Mouse (Mus musculus): ENCODE data around the gene Gcm1. TPM values are rescaled to one million over a fixed set of nuclear protein-coding genes. Genes with fewer than 3 reads are reported as not detected.

The Gcm1 gene
- polyA plus RNA-seq, 2 experiments: not detected

DNA sequence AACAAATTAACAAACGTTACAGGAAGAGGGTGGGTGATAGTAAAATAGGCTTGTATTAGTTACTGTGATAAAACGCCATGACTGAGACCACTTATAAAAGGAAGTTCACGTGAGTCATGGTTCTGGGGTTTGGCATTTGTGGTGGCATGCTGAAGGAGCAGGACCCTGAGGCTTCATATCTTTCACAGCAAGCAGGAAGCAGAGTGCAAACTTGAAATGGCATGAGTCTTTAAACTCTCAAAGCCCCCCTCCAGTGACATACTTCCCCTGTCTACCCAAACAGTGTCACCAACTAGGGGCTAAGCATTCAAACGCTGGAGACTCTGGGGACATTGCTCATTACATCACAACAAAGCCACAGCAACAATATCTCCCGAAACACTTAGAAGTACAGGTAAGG is 49.2 kb downstream of the Gcm1 start:
- peaks cover 78% of the 10 kb centered on the region for H3K36me3 ChIP-seq (replicated peaks; ENCODE audit: control insufficient read depth, insufficient read depth, low read depth)
- no peak overlapping the region for H3K4me2 ChIP-seq (ENCODE audit: low read depth)
- H3K27me3 ChIP-seq (ENCODE audit: control insufficient read depth, insufficient read depth, low read length): no peaks in the 10 kb centered on the region
- H3K27ac ChIP-seq: no peak overlapping the region
- WGBS (ENCODE audit: insufficient replicate concordance): 16% methylated on average over 5 of the region's 5 CpGs
- H3K9me3 ChIP-seq (ENCODE audit: control insufficient read depth, low read length): peaks cover 7% of the 10 kb centered on the region
- H3K4me1 ChIP-seq (replicated peaks; ENCODE audit: control insufficient read depth in 2 of 2, insufficient read depth in 2 of 2, low read length in 1 of 2): peaks cover 21 to 23% of the 10 kb centered on the region in 2 experiments
- DNase-seq (ENCODE audit: low read depth in 3 of 3, low spot score in 3 of 3) (no peak), ATAC-seq (ENCODE audit: insufficient read depth) (no peak)
- TF ChIP-seq CTCF (IDR thresholded peaks at IDR 0.05; ENCODE audit: low read depth) (no peak), EP300 (IDR thresholded peaks at IDR 0.05; ENCODE audit: low read depth) (no peak)
- no peak overlapping the region for H3K4me3 ChIP-seq (ENCODE audit: insufficient read depth in 1 of 2, low read depth in 2 of 2, low read length in 2 of 2)
- H3K9ac ChIP-seq (replicated peaks): no peak overlapping the region

DNA sequence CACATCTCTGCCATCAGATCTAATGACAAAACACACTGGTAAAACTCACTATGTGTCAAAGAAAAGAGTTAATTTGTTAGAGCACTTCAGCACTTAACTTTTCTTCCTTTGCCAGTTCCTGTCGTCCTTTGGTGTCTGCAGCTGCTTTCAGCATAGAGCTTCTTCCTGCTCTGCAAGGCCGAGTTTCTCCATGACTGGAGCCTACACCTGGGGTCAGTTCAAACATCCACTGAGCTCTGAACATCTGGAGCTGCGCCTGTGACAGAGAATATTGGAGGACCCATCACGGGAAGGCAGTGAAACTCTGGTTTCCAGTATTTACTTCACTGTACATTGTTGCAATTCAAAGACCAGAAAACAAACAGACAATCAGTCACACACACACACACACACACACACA is 49.7 kb downstream of the Gcm1 start:
- H3K4me2 ChIP-seq (ENCODE audit: low read depth): no peak overlapping the region
- H3K36me3 ChIP-seq (replicated peaks; ENCODE audit: control insufficient read depth, insufficient read depth, low read depth): peaks cover 74% of the 10 kb centered on the region
- no peaks in the 10 kb centered on the region for H3K27me3 ChIP-seq (ENCODE audit: control insufficient read depth, insufficient read depth, low read length)
- DNase-seq (ENCODE audit: low read depth in 3 of 3, low spot score in 3 of 3) (no peak), ATAC-seq (ENCODE audit: insufficient read depth) (no peak)
- H3K9me3 ChIP-seq (ENCODE audit: control insufficient read depth, low read length): peaks cover 7% of the 10 kb centered on the region
- no peak overlapping the region for H3K4me3 ChIP-seq (ENCODE audit: insufficient read depth in 1 of 2, low read depth in 2 of 2, low read length in 2 of 2)
- 37% methylated on average over 4 of the region's 4 CpGs for WGBS (ENCODE audit: insufficient replicate concordance)
- TF ChIP-seq EP300 (IDR thresholded peaks at IDR 0.05; ENCODE audit: low read depth) (no peak), CTCF (IDR thresholded peaks at IDR 0.05; ENCODE audit: low read depth) (no peak)
- H3K9ac ChIP-seq (replicated peaks): no peak overlapping the region
- H3K27ac ChIP-seq: no peak overlapping the region
- H3K4me1 ChIP-seq (replicated peaks; ENCODE audit: control insufficient read depth in 2 of 2, insufficient read depth in 2 of 2, low read length in 1 of 2): peaks cover 25 to 27% of the 10 kb centered on the region in 2 experiments

DNA sequence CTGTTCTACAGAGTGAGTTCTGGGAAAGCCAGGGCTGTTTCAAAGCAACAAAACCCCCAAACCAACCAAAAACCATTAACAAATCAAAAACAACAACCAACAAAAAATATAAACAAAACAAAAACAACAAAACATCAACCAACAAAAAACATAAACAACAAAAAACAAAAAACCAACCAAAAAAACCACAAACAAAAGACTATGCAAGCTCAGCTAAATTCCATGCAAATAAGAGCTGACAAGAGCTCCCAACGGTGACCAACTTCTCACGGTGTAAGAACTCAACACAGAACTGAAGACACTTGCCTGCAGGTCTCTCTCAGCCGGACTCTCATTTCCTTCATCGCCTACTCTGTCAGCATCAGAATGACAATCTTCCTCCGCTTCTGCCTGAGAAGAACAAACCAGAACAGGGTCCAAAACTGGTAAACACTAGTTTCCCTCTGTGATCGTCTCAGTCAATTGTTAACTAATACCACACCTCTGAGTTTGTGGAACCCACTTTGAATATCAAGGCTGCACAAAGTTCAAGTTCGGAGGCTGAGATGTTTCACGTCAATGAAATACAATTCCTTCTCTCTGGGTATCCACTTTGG is 52.3 kb downstream of the Gcm1 start:
- Histone ChIP-seq H3K27me3 (ENCODE audit: control insufficient read depth, insufficient read depth, low read length) (no peaks in the 10 kb centered on the region), H3K27ac (peak overlapping the region; percentile 97), H3K36me3 (replicated peaks; ENCODE audit: control insufficient read depth, insufficient read depth, low read depth) (peaks cover 48% of the 10 kb centered on the region), H3K9me3 (ENCODE audit: control insufficient read depth, low read length) (no peaks in the 10 kb centered on the region), H3K4me2 (ENCODE audit: low read depth) (peak overlapping the region; percentile 85), H3K9ac (replicated peaks) (peak overlapping the region; percentile 19; the same call in 1 of the 2 replicates), H3K4me1 (replicated peaks; ENCODE audit: control insufficient read depth in 2 of 2, insufficient read depth in 2 of 2, low read length in 1 of 2) (peaks cover 31 to 32% of the 10 kb centered on the region in 2 experiments), H3K4me3 (ENCODE audit: insufficient read depth in 1 of 2, low read depth in 2 of 2, low read length in 2 of 2) (peak overlapping the region; percentile 22 to 81; a peak in 2 of 4 replicates)
- WGBS (ENCODE audit: insufficient replicate concordance): 79% methylated on average over 8 of the region's 8 CpGs
- no peak for DNase-seq (ENCODE audit: low read depth in 3 of 3, low spot score in 3 of 3)
- TF ChIP-seq EP300 (IDR thresholded peaks at IDR 0.05; ENCODE audit: low read depth) (no peak), CTCF (IDR thresholded peaks at IDR 0.05; ENCODE audit: low read depth) (no peak)
- no peak for ATAC-seq (ENCODE audit: insufficient read depth)

DNA sequence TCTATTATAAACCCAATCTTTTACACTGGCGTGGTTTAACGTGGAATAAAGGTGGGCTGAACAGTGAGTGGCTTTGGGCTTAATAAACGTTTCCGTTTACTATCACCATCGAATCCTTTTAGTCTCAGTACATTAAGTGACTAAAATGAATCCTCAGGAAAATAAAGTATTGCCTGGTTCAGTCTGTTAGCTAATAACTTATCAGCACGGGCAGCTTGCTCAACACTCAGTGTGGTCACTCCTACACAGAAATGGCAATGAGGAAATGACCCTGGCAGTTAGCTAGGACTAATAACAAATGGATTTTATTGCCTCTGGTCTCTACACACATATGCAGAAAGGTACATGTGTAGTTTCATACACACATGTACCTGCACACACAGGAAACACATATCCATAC is 53.2 kb downstream of the Gcm1 start:
- no peaks in the 10 kb centered on the region for H3K9me3 ChIP-seq (ENCODE audit: control insufficient read depth, low read length)
- H3K4me1 ChIP-seq (replicated peaks; ENCODE audit: control insufficient read depth in 2 of 2, insufficient read depth in 2 of 2, low read length in 1 of 2): peaks cover 34 to 35% of the 10 kb centered on the region in 2 experiments
- H3K27me3 ChIP-seq (ENCODE audit: control insufficient read depth, insufficient read depth, low read length): no peaks in the 10 kb centered on the region
- peak in 2 of 3 experiments; percentile 58 to 66 for DNase-seq (ENCODE audit: low read depth in 3 of 3, low spot score in 3 of 3)
- peak; percentile 64; the same call in 1 of the 2 replicates for TF ChIP-seq EP300 (IDR thresholded peaks at IDR 0.05; ENCODE audit: low read depth)
- no peak for TF ChIP-seq CTCF (IDR thresholded peaks at IDR 0.05; ENCODE audit: low read depth)
- peak; percentile 29 for ATAC-seq (ENCODE audit: insufficient read depth)
- H3K4me2 ChIP-seq (ENCODE audit: low read depth): peak overlapping the region; percentile 85
- peak overlapping the region; percentile 98 for H3K9ac ChIP-seq (replicated peaks)
- H3K27ac ChIP-seq: peak overlapping the region; percentile 97
- 10% methylated on average over 6 of the region's 6 CpGs for WGBS (ENCODE audit: insufficient replicate concordance)
- peak overlapping the region; percentile 50 to 81 for H3K4me3 ChIP-seq (ENCODE audit: insufficient read depth in 1 of 2, low read depth in 2 of 2, low read length in 2 of 2)
- peaks cover 39% of the 10 kb centered on the region for H3K36me3 ChIP-seq (replicated peaks; ENCODE audit: control insufficient read depth, insufficient read depth, low read depth)

DNA sequence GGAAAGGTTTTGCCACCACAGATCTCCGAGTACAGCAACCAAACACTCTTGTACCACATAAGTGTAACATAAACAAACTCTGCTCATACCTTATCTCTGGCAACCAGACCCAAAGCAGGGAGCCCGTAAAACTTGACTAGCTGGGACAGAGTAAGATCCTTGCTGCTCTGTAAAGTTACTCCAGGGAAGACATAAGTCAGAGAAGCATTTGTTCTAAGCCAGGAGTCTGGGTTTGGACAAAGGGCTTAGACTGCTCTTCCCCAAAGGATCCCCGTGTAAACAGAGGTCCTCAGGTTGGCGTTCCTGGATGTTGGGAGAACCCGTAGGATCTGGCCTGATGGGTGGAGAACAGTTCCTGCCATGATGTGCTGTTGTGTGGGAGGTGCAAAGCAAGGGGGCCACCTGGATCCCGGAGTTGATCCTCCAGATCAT is 53.8 kb downstream of the Gcm1 start:
- Histone ChIP-seq H3K9me3 (ENCODE audit: control insufficient read depth, low read length) (no peaks in the 10 kb centered on the region), H3K36me3 (replicated peaks; ENCODE audit: control insufficient read depth, insufficient read depth, low read depth) (peaks cover 34% of the 10 kb centered on the region), H3K9ac (replicated peaks) (peak overlapping the region; percentile 98), H3K4me3 (ENCODE audit: insufficient read depth in 1 of 2, low read depth in 2 of 2, low read length in 2 of 2) (peak overlapping the region; percentile 73 to 81), H3K27ac (peak overlapping the region; percentile 97), H3K4me2 (ENCODE audit: low read depth) (peak overlapping the region; percentile 85), H3K4me1 (replicated peaks; ENCODE audit: control insufficient read depth in 2 of 2, insufficient read depth in 2 of 2, low read length in 1 of 2) (peaks cover 34 to 35% of the 10 kb centered on the region in 2 experiments), H3K27me3 (ENCODE audit: control insufficient read depth, insufficient read depth, low read length) (no peaks in the 10 kb centered on the region)
- ATAC-seq (ENCODE audit: insufficient read depth) (peak; percentile 77), DNase-seq (ENCODE audit: low read depth in 3 of 3, low spot score in 3 of 3) (peak; percentile 76 to 83 (median 82))
- 14% methylated on average over 6 of the region's 6 CpGs for WGBS (ENCODE audit: insufficient replicate concordance)
- TF ChIP-seq EP300 (IDR thresholded peaks at IDR 0.05; ENCODE audit: low read depth) (peak; percentile 84), CTCF (IDR thresholded peaks at IDR 0.05; ENCODE audit: low read depth) (peak; percentile 49)

Measured in liver, embryonic 14.5 days (tissue).